Mouse (Mus musculus) kidney, postnatal 0 days (tissue): Measurements from ENCODE around the gene Nfix. TPM values are rescaled to one million over a fixed set of nuclear protein-coding genes. Genes with fewer than 3 reads are reported as not detected.

Source experiments
- ATAC-seq: fragments of 200-750 bp; cut with Nextera tagmentation; replicated peaks from 2 replicates; pipeline ENCODE4 v1.8.0; 2017; ENCODE audit warnings: low read depth, moderate number of reproducible peaks, moderate TSS enrichment, moderate library complexity; ENCODE audit not compliant: low FRiP score
- DNase-seq: peaks from one replicate; pipeline ENCODE4 v3.0.0-alpha.2; 2016; ENCODE audit warnings: low spot score
- H3K27ac ChIP-seq: fragments of 300-500 bp; sonication (generic); 2 replicates; pipeline ENCODE4 v1.5.1; 2014; ENCODE audit warnings: mild to moderate bottlenecking
- H3K27me3 ChIP-seq: fragments of 300-500 bp; sonication (generic); 2 replicates; pipeline ENCODE4 v1.6.1; 2014; ENCODE audit warnings: low read length, mixed read lengths; ENCODE audit not compliant: insufficient read depth
- H3K36me3 ChIP-seq: fragments of 300-500 bp; sonication (generic); 2 replicates; pipeline ENCODE4 v1.6.1; 2014; ENCODE audit warnings: low read length, mixed read lengths; ENCODE audit not compliant: insufficient read depth
- H3K4me1 ChIP-seq: fragments of 300-500 bp; sonication (generic); replicated peaks from 2 replicates; pipeline ENCODE4 v1.6.1; 2014; ENCODE audit warnings: antibody characterized with exemption, low read length, mixed read lengths; ENCODE audit not compliant: insufficient read depth
- H3K4me2 ChIP-seq: fragments of 300-500 bp; sonication (generic); 2 replicates; pipeline ENCODE4 v1.6.1; 2014; ENCODE audit warnings: mild to moderate bottlenecking, low read length, moderate library complexity, mixed read lengths
- H3K4me3 ChIP-seq: fragments of 300-500 bp; sonication (generic); replicated peaks from 2 replicates; pipeline ENCODE4 v1.5.1; 2014; ENCODE audit warnings: low read depth, low read length
- H3K9ac ChIP-seq: fragments of 300-500 bp; sonication (generic); 2 replicates; pipeline ENCODE4 v1.6.1; 2014; ENCODE audit warnings: low read depth, low read length
- H3K9me3 ChIP-seq: fragments of 300-500 bp; sonication (generic); replicated peaks from 2 replicates; pipeline ENCODE4 v1.6.1; 2016; ENCODE audit warnings: low read length, inconsistent platforms, mixed read lengths
- CTCF ChIP-seq: IDR thresholded peaks from 2 replicates; pipeline ENCODE4 v1.5.1; 2016; ENCODE audit warnings: antibody characterized with exemption, low read depth, mild to moderate bottlenecking, moderate library complexity
- WGBS: fragments of 180-500 bp; shearing (Covaris S2); extraction: QIAGEN DNeasy Blood & Tissue Kit; methylation state at CpG from one replicate; pipeline ENCODE4 v1.1.7; 2014; 5-methylcytosine and 5-hydroxymethylcytosine counted together
- polyA plus RNA-seq: library from polyadenylated mRNA; unstranded; fragments of >200 nt; fragmentation: Nextera tagmentation; extraction: Ambion mirVana; gene quantifications from 2 replicates; pipeline ENCODE4 v1.2.1, GENCODE M21; 2015

The Nfix gene
- polyA plus RNA-seq, 1 experiment from 2014 or later = 21.1 TPM

- ATAC-seq (no peak), DNase-seq (no peak)
- Histone ChIP-seq H3K36me3 (no peaks in the 10 kb centered on the region), H3K27me3 (no peaks in the 10 kb centered on the region), H3K27ac (no peak overlapping the region), H3K4me2 (no peak overlapping the region), H3K4me1 (peaks cover 26% of the 10 kb centered on the region), H3K9ac (no peak overlapping the region), H3K9me3 (no peaks in the 10 kb centered on the region), H3K4me3 (no peak overlapping the region)
- 58% methylated on average over 9 of the region's 9 CpGs for WGBS
- TF ChIP-seq CTCF = no peak
These were observed 75.5 kb downstream of the Nfix start for GRCm38 (mm10) chr8:84724683-84725082.

- H3K9me3 ChIP-seq = no peaks in the 10 kb centered on the region
- peak overlapping the region; percentile 65 for H3K27ac ChIP-seq
- no peak overlapping the region for H3K4me3 ChIP-seq
- peaks cover 26% of the 10 kb centered on the region for H3K4me1 ChIP-seq
- ATAC-seq = no peak
- no peaks in the 10 kb centered on the region for H3K36me3 ChIP-seq
- DNase-seq = no peak
- H3K9ac ChIP-seq = no peak overlapping the region
- TF ChIP-seq CTCF = no peak
- H3K27me3 ChIP-seq = no peaks in the 10 kb centered on the region
- H3K4me2 ChIP-seq = no peak overlapping the region
- 22% methylated on average over 7 of the region's 7 CpGs for WGBS
These were observed 76.6 kb downstream of the Nfix start for GRCm38 (mm10) chr8:84723571-84723900.

- ATAC-seq = peak; percentile 64; the same call in 1 of the 2 replicates
- no peak within 1 kb of the TSS for H3K4me3 ChIP-seq
- H3K9me3 ChIP-seq = no peaks in the 10 kb centered on the region
- no peak within 1 kb of the TSS for H3K9ac ChIP-seq
- H3K4me1 ChIP-seq = peaks cover 26% of the 10 kb centered on the region
- peak within 1 kb of the TSS; percentile 65 for H3K27ac ChIP-seq
- H3K36me3 ChIP-seq = no peaks in the 10 kb centered on the region
- peak within 1 kb of the TSS; percentile 1; the same call in 1 of the 2 replicates for H3K4me2 ChIP-seq
- H3K27me3 ChIP-seq = no peaks in the 10 kb centered on the region
- TF ChIP-seq CTCF = peak; percentile 51; the same call in 1 of the 2 replicates
- WGBS = 23% methylated on average over 10 of the region's 10 CpGs
- peak; percentile 67 for DNase-seq
These were observed 77.1 kb downstream of the Nfix start, which contains the start of gene G430095P16Rik for GRCm38 (mm10) chr8:84722850-84723570. TSS of gene G430095P16Rik (plus strand) at chr8:84723007.

GRCm38 (mm10) chr8:84722530-84722849 is 77.7 kb downstream of the Nfix start:
- Histone ChIP-seq H3K36me3 (no peaks in the 10 kb centered on the region), H3K27me3 (no peaks in the 10 kb centered on the region), H3K4me3 (no peak overlapping the region), H3K9ac (no peak overlapping the region), H3K4me1 (peaks cover 26% of the 10 kb centered on the region), H3K27ac (peak overlapping the region; percentile 65), H3K9me3 (no peaks in the 10 kb centered on the region), H3K4me2 (no peak overlapping the region)
- 64% methylated on average over 6 of the region's 6 CpGs for WGBS
- DNase-seq (no peak), ATAC-seq (no peak)
- no peak for TF ChIP-seq CTCF

- H3K27me3 ChIP-seq = no peaks in the 10 kb centered on the region
- no peak for DNase-seq
- no peaks in the 10 kb centered on the region for H3K36me3 ChIP-seq
These were observed 81.0 kb downstream of the Nfix start for GRCm38 (mm10) chr8:84718959-84719690.

GRCm38 (mm10) chr8:84718476-84718875 is 81.7 kb downstream of the Nfix start:
- WGBS = 75% methylated on average over 5 of the region's 5 CpGs
- Histone ChIP-seq H3K27me3 (no peaks in the 10 kb centered on the region), H3K9ac (no peak overlapping the region)

More at GRCm38 (mm10) chr8:84718959-84719690, 81.0 kb downstream of the Nfix start:
- no peak for ATAC-seq
- Histone ChIP-seq H3K4me2 (no peak overlapping the region), H3K4me3 (no peak overlapping the region), H3K27ac (no peak overlapping the region), H3K9me3 (no peaks in the 10 kb centered on the region), H3K4me1 (peaks cover 36% of the 10 kb centered on the region), H3K9ac (no peak overlapping the region)
- 69% methylated on average over 5 of the region's 5 CpGs for WGBS
- no peak for TF ChIP-seq CTCF

More at GRCm38 (mm10) chr8:84718476-84718875, 81.7 kb downstream of the Nfix start:
- no peak overlapping the region for H3K27ac ChIP-seq
- DNase-seq = no peak
- H3K9me3 ChIP-seq = no peaks in the 10 kb centered on the region
- no peak overlapping the region for H3K4me3 ChIP-seq
- H3K4me1 ChIP-seq = peaks cover 36% of the 10 kb centered on the region
- no peak for TF ChIP-seq CTCF
- no peak for ATAC-seq
- H3K4me2 ChIP-seq = no peak overlapping the region
- H3K36me3 ChIP-seq = no peaks in the 10 kb centered on the region
